Mouse (Mus musculus): ENCODE results near the gene Sox5. TPM values are rescaled to one million over a fixed set of nuclear protein-coding genes. Genes with fewer than 3 reads are reported as not detected.
A peak's percentile ranks its signal among the peaks of the same experiment; 100 is the strongest.

The Sox5 gene
- polyA plus RNA-seq, 1 experiment from 2014 or later: 43.3 TPM

- no peak for ATAC-seq
- H3K9ac ChIP-seq (ENCODE audit: low read depth, low read length): no peak overlapping the region
- H3K27me3 ChIP-seq (ENCODE audit: control insufficient read depth, insufficient read depth, low read depth, low read length): no peaks in the 10 kb centered on the region
- no peak overlapping the region for H3K4me2 ChIP-seq (ENCODE audit: low read length)
- H3K4me3 ChIP-seq (ENCODE audit: low read depth, low read length): no peak overlapping the region
- WGBS: 83% methylated on average over 3 of the region's 3 CpGs
- H3K9me3 ChIP-seq (replicated peaks; ENCODE audit: control insufficient read depth, low read length, poor library complexity, severe bottlenecking): no peaks in the 10 kb centered on the region
- no peaks in the 10 kb centered on the region for H3K36me3 ChIP-seq (ENCODE audit: control insufficient read depth, insufficient read depth, low read length)
- H3K4me1 ChIP-seq (ENCODE audit: control insufficient read depth, insufficient read depth, low read length): peaks cover 8% of the 10 kb centered on the region
- H3K27ac ChIP-seq (ENCODE audit: low read length): no peak overlapping the region
Measured at GRCm38 (mm10) chr6:144179111-144179510, 602.7 kb downstream of the Sox5 start.

- H3K36me3 ChIP-seq (ENCODE audit: control insufficient read depth, insufficient read depth, low read length): no peaks in the 10 kb centered on the region
- no peak overlapping the region for H3K4me3 ChIP-seq (ENCODE audit: low read depth, low read length)
- H3K4me1 ChIP-seq (ENCODE audit: control insufficient read depth, insufficient read depth, low read length): peaks cover 8% of the 10 kb centered on the region
- ATAC-seq: no peak
- H3K27me3 ChIP-seq (ENCODE audit: control insufficient read depth, insufficient read depth, low read depth, low read length): no peaks in the 10 kb centered on the region
- H3K9me3 ChIP-seq (replicated peaks; ENCODE audit: control insufficient read depth, low read length, poor library complexity, severe bottlenecking): no peaks in the 10 kb centered on the region
- WGBS: 90% methylated on average over 5 of the region's 5 CpGs
- no peak overlapping the region for H3K9ac ChIP-seq (ENCODE audit: low read depth, low read length)
- no peak overlapping the region for H3K27ac ChIP-seq (ENCODE audit: low read length)
- H3K4me2 ChIP-seq (ENCODE audit: low read length): no peak overlapping the region
Measured at GRCm38 (mm10) chr6:144176674-144177073, 605.1 kb downstream of the Sox5 start.

GRCm38 (mm10) chr6:144175590-144175989 is 606.2 kb downstream of the Sox5 start:
- H3K27me3 ChIP-seq (ENCODE audit: control insufficient read depth, insufficient read depth, low read depth, low read length): no peaks in the 10 kb centered on the region
- H3K27ac ChIP-seq (ENCODE audit: low read length): no peak overlapping the region
- 91% methylated on average over 3 of the region's 3 CpGs for WGBS
- no peak overlapping the region for H3K9ac ChIP-seq (ENCODE audit: low read depth, low read length)
- no peaks in the 10 kb centered on the region for H3K9me3 ChIP-seq (replicated peaks; ENCODE audit: control insufficient read depth, low read length, poor library complexity, severe bottlenecking)
- ATAC-seq: no peak
- H3K36me3 ChIP-seq (ENCODE audit: control insufficient read depth, insufficient read depth, low read length): no peaks in the 10 kb centered on the region
- H3K4me3 ChIP-seq (ENCODE audit: low read depth, low read length): no peak overlapping the region
- H3K4me1 ChIP-seq (ENCODE audit: control insufficient read depth, insufficient read depth, low read length): no peaks in the 10 kb centered on the region
- H3K4me2 ChIP-seq (ENCODE audit: low read length): no peak overlapping the region

- Histone ChIP-seq H3K36me3 (ENCODE audit: control insufficient read depth, insufficient read depth, low read length) (no peaks in the 10 kb centered on the region), H3K9ac (ENCODE audit: low read depth, low read length) (no peak overlapping the region), H3K27me3 (ENCODE audit: control insufficient read depth, insufficient read depth, low read depth, low read length) (no peaks in the 10 kb centered on the region), H3K4me3 (ENCODE audit: low read depth, low read length) (no peak overlapping the region), H3K4me2 (ENCODE audit: low read length) (no peak overlapping the region), H3K4me1 (ENCODE audit: control insufficient read depth, insufficient read depth, low read length) (peaks cover 9% of the 10 kb centered on the region), H3K27ac (ENCODE audit: low read length) (no peak overlapping the region), H3K9me3 (replicated peaks; ENCODE audit: control insufficient read depth, low read length, poor library complexity, severe bottlenecking) (no peaks in the 10 kb centered on the region)
- 75% methylated on average over 4 of the region's 4 CpGs for WGBS
- ATAC-seq: no peak
Measured at GRCm38 (mm10) chr6:144170541-144170940, 611.2 kb downstream of the Sox5 start.

- H3K9me3 ChIP-seq (replicated peaks; ENCODE audit: control insufficient read depth, low read length, poor library complexity, severe bottlenecking): no peaks in the 10 kb centered on the region
- H3K9ac ChIP-seq (ENCODE audit: low read depth, low read length): no peak overlapping the region
- no peaks in the 10 kb centered on the region for H3K27me3 ChIP-seq (ENCODE audit: control insufficient read depth, insufficient read depth, low read depth, low read length)
- H3K36me3 ChIP-seq (ENCODE audit: control insufficient read depth, insufficient read depth, low read length): no peaks in the 10 kb centered on the region
- H3K4me1 ChIP-seq (ENCODE audit: control insufficient read depth, insufficient read depth, low read length): peaks cover 9% of the 10 kb centered on the region
- H3K4me3 ChIP-seq (ENCODE audit: low read depth, low read length): no peak overlapping the region
- H3K27ac ChIP-seq (ENCODE audit: low read length): no peak overlapping the region
- ATAC-seq: no peak
- H3K4me2 ChIP-seq (ENCODE audit: low read length): no peak overlapping the region
- 19% methylated on average over 4 of the region's 4 CpGs for WGBS
Measured at GRCm38 (mm10) chr6:144169791-144170190, 612.0 kb downstream of the Sox5 start.

GRCm38 (mm10) chr6:144168696-144169476 is 612.9 kb downstream of the Sox5 start:
- no peaks in the 10 kb centered on the region for H3K27me3 ChIP-seq (ENCODE audit: control insufficient read depth, insufficient read depth, low read depth, low read length)
- no peak overlapping the region for H3K27ac ChIP-seq (ENCODE audit: low read length)
- no peak overlapping the region for H3K4me3 ChIP-seq (ENCODE audit: low read depth, low read length)
- no peaks in the 10 kb centered on the region for H3K36me3 ChIP-seq (ENCODE audit: control insufficient read depth, insufficient read depth, low read length)
- WGBS: 83% methylated on average over 12 of the region's 12 CpGs
- ATAC-seq: no peak
- H3K9ac ChIP-seq (ENCODE audit: low read depth, low read length): no peak overlapping the region
- peaks cover 9% of the 10 kb centered on the region for H3K4me1 ChIP-seq (ENCODE audit: control insufficient read depth, insufficient read depth, low read length)
- no peaks in the 10 kb centered on the region for H3K9me3 ChIP-seq (replicated peaks; ENCODE audit: control insufficient read depth, low read length, poor library complexity, severe bottlenecking)
- no peak overlapping the region for H3K4me2 ChIP-seq (ENCODE audit: low read length)

GRCm38 (mm10) chr6:144167058-144167457 is 614.7 kb downstream of the Sox5 start:
- Histone ChIP-seq H3K4me2 (ENCODE audit: low read length) (no peak overlapping the region), H3K4me1 (ENCODE audit: control insufficient read depth, insufficient read depth, low read length) (peaks cover 9% of the 10 kb centered on the region), H3K9ac (ENCODE audit: low read depth, low read length) (no peak overlapping the region), H3K36me3 (ENCODE audit: control insufficient read depth, insufficient read depth, low read length) (no peaks in the 10 kb centered on the region), H3K9me3 (replicated peaks; ENCODE audit: control insufficient read depth, low read length, poor library complexity, severe bottlenecking) (no peaks in the 10 kb centered on the region), H3K4me3 (ENCODE audit: low read depth, low read length) (no peak overlapping the region), H3K27ac (ENCODE audit: low read length) (no peak overlapping the region), H3K27me3 (ENCODE audit: control insufficient read depth, insufficient read depth, low read depth, low read length) (no peaks in the 10 kb centered on the region)
- WGBS: 97% methylated on average over 7 of the region's 7 CpGs
- peak; percentile 66 for ATAC-seq

- Histone ChIP-seq H3K4me1 (ENCODE audit: control insufficient read depth, insufficient read depth, low read length) (peaks cover 9% of the 10 kb centered on the region), H3K4me2 (ENCODE audit: low read length) (no peak overlapping the region), H3K9me3 (replicated peaks; ENCODE audit: control insufficient read depth, low read length, poor library complexity, severe bottlenecking) (no peaks in the 10 kb centered on the region), H3K4me3 (ENCODE audit: low read depth, low read length) (no peak overlapping the region), H3K27ac (ENCODE audit: low read length) (no peak overlapping the region), H3K27me3 (ENCODE audit: control insufficient read depth, insufficient read depth, low read depth, low read length) (no peaks in the 10 kb centered on the region), H3K36me3 (ENCODE audit: control insufficient read depth, insufficient read depth, low read length) (no peaks in the 10 kb centered on the region), H3K9ac (ENCODE audit: low read depth, low read length) (no peak overlapping the region)
- WGBS: 50% methylated on average over 8 of the region's 8 CpGs
- no peak for ATAC-seq
Measured at GRCm38 (mm10) chr6:144166651-144167050, 615.1 kb downstream of the Sox5 start.

- WGBS: 4% methylated on average over 8 of the region's 8 CpGs
Measured at GRCm38 (mm10) chr6:144166104-144166503, 615.7 kb downstream of the Sox5 start.

More at GRCm38 (mm10) chr6:144166104-144166503, 615.7 kb downstream of the Sox5 start:
- Histone ChIP-seq H3K4me1 (ENCODE audit: control insufficient read depth, insufficient read depth, low read length) (peaks cover 9% of the 10 kb centered on the region), H3K27me3 (ENCODE audit: control insufficient read depth, insufficient read depth, low read depth, low read length) (no peaks in the 10 kb centered on the region), H3K4me3 (ENCODE audit: low read depth, low read length) (no peak overlapping the region), H3K36me3 (ENCODE audit: control insufficient read depth, insufficient read depth, low read length) (no peaks in the 10 kb centered on the region), H3K9me3 (replicated peaks; ENCODE audit: control insufficient read depth, low read length, poor library complexity, severe bottlenecking) (no peaks in the 10 kb centered on the region), H3K4me2 (ENCODE audit: low read length) (peak overlapping the region; percentile 40), H3K9ac (ENCODE audit: low read depth, low read length) (peak overlapping the region; percentile 31; the same call in 1 of the 2 replicates), H3K27ac (ENCODE audit: low read length) (peak overlapping the region; percentile 40)
- ATAC-seq: peak; percentile 76

All from midbrain, embryonic 16.5 days (tissue).